In genomic region chr9:58535447-58536134, GRCm38 (mm10) we compare ENCODE assay signal across 8 mouse cellular contexts. TPM values are rescaled to one million over a fixed set of nuclear protein-coding genes. Genes with fewer than 3 reads are reported as not detected.
DNase-seq lines count a peak whose midpoint lies in the region; ATAC-seq and TF ChIP-seq lines count a peak whose summit lies in the region.

No protein-coding gene starts in this region.

- H3K4me3 ChIP-seq in lung, embryonic 14.5 days (ENCODE audit: low read depth, low read length), result no peak overlapping the region
- H3K4me3 ChIP-seq in embryonic fibroblast, embryonic 13.5 days (ENCODE audit: insufficient read depth, low read length), result no peak overlapping the region
- no peak overlapping the region for H3K4me3 ChIP-seq in liver, embryonic 11.5 days (ENCODE audit: low read depth, low read length)
- no peak overlapping the region for H3K4me3 ChIP-seq in small intestine, adult 2 months (ENCODE audit: low read depth, low read length)

- peaks cover 48% of the 10 kb centered on the region for H3K36me3 ChIP-seq in lung, embryonic 14.5 days (ENCODE audit: insufficient read depth)
- H3K36me3 ChIP-seq in liver, embryonic 11.5 days (ENCODE audit: control insufficient read depth, insufficient read depth, low read length), result peaks cover 2% of the 10 kb centered on the region; the same call in 1 of the 2 replicates
- peaks cover 2% of the 10 kb centered on the region; the same call in 1 of the 2 replicates for H3K36me3 ChIP-seq in small intestine, adult 2 months (ENCODE audit: control insufficient read depth, insufficient read depth, low read length)

- no peak for TF ChIP-seq POLR2A in embryonic fibroblast, embryonic 13.5 days (IDR thresholded peaks at IDR 0.05; ENCODE audit: low read depth, low read length)
- no peak for TF ChIP-seq POLR2A in small intestine, adult 2 months (IDR thresholded peaks at IDR 0.05; ENCODE audit: low read depth, low read length)

- H3K9me3 ChIP-seq in lung, embryonic 14.5 days (ENCODE audit: low read depth, low read length), result no peaks in the 10 kb centered on the region
- H3K9me3 ChIP-seq in liver, embryonic 11.5 days (ENCODE audit: control insufficient read depth, low read length), result no peaks in the 10 kb centered on the region

- peak; percentile 48; the same call in 1 of the 2 replicates for ATAC-seq in lung, embryonic 14.5 days (ENCODE audit: insufficient read depth)
- no peak for ATAC-seq in liver, embryonic 11.5 days (replicated peaks; ENCODE audit: low FRiP score)

- no peaks in the 10 kb centered on the region for H3K27me3 ChIP-seq in lung, embryonic 14.5 days (ENCODE audit: insufficient read depth, low read length)
- H3K27me3 ChIP-seq in liver, embryonic 11.5 days (replicated peaks; ENCODE audit: control insufficient read depth, insufficient read depth, low read length), result no peaks in the 10 kb centered on the region
- H3K27me3 ChIP-seq in small intestine, adult 2 months (ENCODE audit: control insufficient read depth, insufficient read depth, low read length), result no peaks in the 10 kb centered on the region

- 76% methylated on average over 20 of the region's 20 CpGs for WGBS in lung, embryonic 14.5 days
- WGBS in liver, embryonic 11.5 days, result 78% methylated on average over 20 of the region's 20 CpGs
- 80% methylated on average over 20 of the region's 20 CpGs for WGBS in small intestine, adult 2 months

- DNase-seq in cerebellum, adult 18-20 months, result peak; percentile 60
- DNase-seq in cerebellum, adult 9-10 months, result no peak
- peak; percentile 74 for DNase-seq in lung, embryonic 14.5 days
- no peak for DNase-seq in lung, postnatal 25 days (ENCODE audit: low spot score)
- DNase-seq in liver, embryonic 11.5 days (ENCODE audit: low spot score), result peak; percentile 43
- no peak for DNase-seq in gastrocnemius, postnatal 36 days

- no peak overlapping the region for H3K27ac ChIP-seq in lung, embryonic 14.5 days (ENCODE audit: low read depth)
- no peak overlapping the region for H3K27ac ChIP-seq in embryonic fibroblast, embryonic 13.5 days (ENCODE audit: insufficient read depth, low read length)
- no peak overlapping the region for H3K27ac ChIP-seq in liver, embryonic 11.5 days (ENCODE audit: low read depth, low read length)
- H3K27ac ChIP-seq in small intestine, adult 2 months (ENCODE audit: insufficient read depth, low read depth, low read length), result no peak overlapping the region

- no peak overlapping the region for H3K4me2 ChIP-seq in lung, embryonic 14.5 days
- no peak overlapping the region for H3K4me2 ChIP-seq in liver, embryonic 11.5 days

- no peaks in the 10 kb centered on the region for H3K4me1 ChIP-seq in lung, embryonic 14.5 days (ENCODE audit: insufficient read depth)
- no peaks in the 10 kb centered on the region for H3K4me1 ChIP-seq in embryonic fibroblast, embryonic 13.5 days (ENCODE audit: control insufficient read depth, insufficient read depth, low read length)
- H3K4me1 ChIP-seq in liver, embryonic 11.5 days (replicated peaks; ENCODE audit: control insufficient read depth, insufficient read depth, low read length), result peaks cover 4% of the 10 kb centered on the region; the same call in 1 of the 2 replicates
- H3K4me1 ChIP-seq in small intestine, adult 2 months (ENCODE audit: control insufficient read depth, insufficient read depth, insufficient read length, low read length), result no peaks in the 10 kb centered on the region; the same call in 1 of the 2 replicates

- intact Hi-C loops in gastrocnemius, postnatal 36 days (cut with DNase I), result no loop called here

- peak; percentile 81 for TF ChIP-seq CTCF in lung, embryonic 14.5 days (IDR thresholded peaks at IDR 0.05; ENCODE audit: low read depth)
- TF ChIP-seq CTCF in embryonic fibroblast, embryonic 13.5 days (IDR thresholded peaks at IDR 0.05; ENCODE audit: borderline replicate concordance, insufficient read depth, low read length), result peak; percentile 92
- TF ChIP-seq CTCF in small intestine, adult 2 months (IDR thresholded peaks at IDR 0.05; ENCODE audit: extremely low read depth, insufficient read length, insufficient replicate concordance, low read depth, low read length), result peak; percentile 44; the same call in 1 of the 2 replicates

- H3K9ac ChIP-seq in lung, embryonic 14.5 days, result no peak overlapping the region
- H3K9ac ChIP-seq in liver, embryonic 11.5 days (ENCODE audit: low read depth, low read length), result no peak overlapping the region

RNA-seq across cellular contexts. Expression of gene Cd276, which starts 19.6 kb away (rescaled TPM):
- 51.0 and 55.0 TPM in 2 replicates for polyA plus RNA-seq in lung, embryonic 14.5 days (2014; fragmentation: Nextera tagmentation; extraction: Ambion mirVana)
- polyA plus RNA-seq in embryonic fibroblast, embryonic 13.5 days (2011; ENCODE audit: insufficient read length, low read depth, missing spikeins), result 62.4 and 64.1 TPM in 2 replicates
- 14.9 and 17.8 TPM in 2 replicates for polyA plus RNA-seq in liver, embryonic 11.5 days (2014; fragmentation: Nextera tagmentation; extraction: Ambion mirVana)
- polyA plus RNA-seq in small intestine, adult 2 months (2012; rRNA removed), result 3.2 and 4.8 TPM in 2 replicates
- 1 to 10 TPM; 8.8 to 9.9 TPM for total RNA-seq in gastrocnemius, postnatal 36 days (2021)

RNA-seq across cellular contexts. Expression of gene Nptn, which starts 46.4 kb away (rescaled TPM):
- 124 and 140 TPM in 2 replicates for polyA plus RNA-seq in lung, embryonic 14.5 days (2014; fragmentation: Nextera tagmentation; extraction: Ambion mirVana)
- 514 and 525 TPM in 2 replicates for polyA plus RNA-seq in embryonic fibroblast, embryonic 13.5 days (2011; ENCODE audit: insufficient read length, low read depth, missing spikeins)
- polyA plus RNA-seq in liver, embryonic 11.5 days (2014; fragmentation: Nextera tagmentation; extraction: Ambion mirVana), result 113 and 114 TPM in 2 replicates
- polyA plus RNA-seq in small intestine, adult 2 months (2012; rRNA removed), result 166 and 317 TPM in 2 replicates
- total RNA-seq in gastrocnemius, postnatal 36 days (2021), result 100 to 1,000 TPM; 106 to 112 TPM

RNA-seq across cellular contexts. Expression of gene Insyn1, which starts 47.2 kb away (rescaled TPM):
- polyA plus RNA-seq in lung, embryonic 14.5 days (2014; fragmentation: Nextera tagmentation; extraction: Ambion mirVana), result 1.9 and 3.0 TPM in 2 replicates
- 27.1 and 27.5 TPM in 2 replicates for polyA plus RNA-seq in embryonic fibroblast, embryonic 13.5 days (2011; ENCODE audit: insufficient read length, low read depth, missing spikeins)
- polyA plus RNA-seq in liver, embryonic 11.5 days (2014; fragmentation: Nextera tagmentation; extraction: Ambion mirVana), result 0.30 and 0.43 TPM in 2 replicates
- polyA plus RNA-seq in small intestine, adult 2 months (2012; rRNA removed), result 1.0 and 1.1 TPM in 2 replicates
- 10 to 100 TPM; 13.7 to 15.6 TPM for total RNA-seq in gastrocnemius, postnatal 36 days (2021)

Comparison
In these comparisons a context has a peak if more than half of its experiments do, and no peak if none do; other contexts are left out.
1. DNase-seq: peak in cerebellum, adult 18-20 months (2 of 2), lung, embryonic 14.5 days (single experiment) and liver, embryonic 11.5 days (single experiment); none in cerebellum, adult 9-10 months (single experiment), lung, postnatal 25 days (single experiment) and gastrocnemius, postnatal 36 days (0 of 2).
2. Peak in every context shown above with its lines, with median percentiles within 50 percentile points of each other: CTCF ChIP-seq.